Mouse (Mus musculus) layer of hippocampus, adult 9-10 months (tissue): ENCODE measurements around the gene F12.
"Not testable (repeated sequence)": the region's sequence is repeated elsewhere in the genome, so short reads cannot be mapped to it uniquely, and the experiment has no call there.

Experiments used
- DNase-seq: peaks from one replicate; pipeline ENCODE4 v3.0.0; 2022; ENCODE audit warnings: low spot score

The F12 gene

DNA sequence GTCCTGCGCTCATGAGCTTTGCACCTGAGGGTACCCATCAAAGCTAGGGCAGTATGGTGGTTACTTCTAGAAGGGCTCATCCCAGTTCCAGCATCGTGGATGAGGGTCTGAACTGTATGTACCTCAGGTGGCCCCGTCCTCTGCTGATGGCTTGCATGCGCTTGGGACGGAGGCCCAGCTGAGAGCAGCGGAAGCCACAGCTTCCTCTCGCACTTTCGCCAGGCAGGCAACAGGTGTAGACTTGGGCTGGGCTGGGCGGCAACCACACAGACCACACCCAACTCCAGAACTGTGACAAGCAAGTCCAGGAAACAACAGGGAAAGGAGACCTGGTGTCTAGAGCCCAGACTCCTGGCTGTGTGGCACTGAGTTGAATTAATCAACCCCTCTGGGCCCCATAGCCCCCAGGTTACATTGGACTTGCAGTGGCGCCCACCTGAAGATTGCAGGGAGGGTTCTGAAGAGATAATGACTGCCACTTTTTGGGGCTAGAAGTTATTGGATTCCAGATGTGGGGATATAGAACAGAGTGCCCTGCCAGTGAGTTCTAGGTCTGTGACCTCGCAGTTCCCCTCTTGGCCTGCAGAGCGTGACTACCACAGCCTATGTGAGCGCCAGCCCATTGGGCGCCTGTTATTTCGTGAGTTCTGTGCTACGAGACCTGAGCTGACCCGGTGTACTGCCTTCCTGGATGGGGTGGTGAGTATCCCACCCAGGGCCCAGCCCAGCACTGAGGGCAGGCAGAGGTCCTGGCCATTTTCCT is 23.3 kb upstream of the F12 start:
- no peak for DNase-seq

DNA sequence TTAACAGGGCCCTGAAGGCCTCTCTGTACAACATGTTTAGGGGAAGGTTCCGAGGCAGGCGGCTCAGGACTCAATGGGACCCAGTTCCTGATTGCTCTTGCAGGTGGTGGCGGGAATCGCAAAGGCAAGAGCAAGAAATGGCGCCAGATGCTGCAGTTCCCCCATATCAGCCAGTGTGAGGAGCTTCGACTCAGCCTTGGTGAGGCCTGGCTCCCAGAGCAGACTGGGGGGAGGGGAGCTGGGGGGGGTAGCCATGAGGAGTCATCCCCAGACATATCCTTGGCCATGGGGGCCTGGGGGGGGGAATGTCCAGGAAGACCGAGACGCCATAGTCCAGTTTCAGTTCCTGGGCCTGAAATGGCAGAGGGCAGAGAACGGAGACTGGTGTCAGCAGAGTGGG is 22.6 kb upstream of the F12 start:
- no peak for DNase-seq

- no peak for DNase-seq
Measured at GRCm38 (mm10) chr13:55448131-55448530, 21.5 kb upstream of the F12 start.

GRCm38 (mm10) chr13:55447543-55447943 is 20.9 kb upstream of the F12 start:
- no peak for DNase-seq

DNA sequence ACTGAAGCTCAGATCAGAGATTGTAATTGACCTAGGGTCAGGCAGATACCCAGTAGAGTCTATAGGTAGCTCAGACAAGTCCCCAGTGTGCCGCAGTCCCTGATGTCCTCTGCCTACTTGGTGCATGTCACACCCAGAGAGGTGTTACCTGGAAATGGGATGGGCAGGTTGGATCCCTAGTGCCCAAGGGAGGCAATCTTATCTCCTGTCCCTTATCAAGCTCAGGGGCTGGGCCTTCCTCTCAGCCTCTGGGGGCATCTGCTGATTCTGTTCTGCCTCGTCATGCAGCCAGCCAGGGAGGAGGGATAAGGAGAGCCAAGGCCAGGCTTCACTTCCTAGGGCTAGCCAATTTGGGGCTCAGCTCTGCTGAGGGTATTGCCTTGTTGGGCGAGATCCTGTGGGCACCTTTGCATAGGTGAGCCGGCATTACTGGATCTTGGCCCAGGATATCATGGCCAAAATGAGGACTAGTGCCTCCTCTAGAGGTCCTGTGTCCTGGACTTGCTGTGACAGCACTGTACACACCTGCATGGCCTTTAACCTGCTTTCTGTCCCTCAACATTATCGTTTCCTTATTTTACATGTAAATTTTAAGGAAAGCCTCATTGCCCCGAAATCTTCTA is 20.0 kb upstream of the F12 start:
- DNase-seq, result no peak

GRCm38 (mm10) chr13:55445361-55446091 is 18.9 kb upstream of the F12 start:
- DNase-seq, result no peak

DNA sequence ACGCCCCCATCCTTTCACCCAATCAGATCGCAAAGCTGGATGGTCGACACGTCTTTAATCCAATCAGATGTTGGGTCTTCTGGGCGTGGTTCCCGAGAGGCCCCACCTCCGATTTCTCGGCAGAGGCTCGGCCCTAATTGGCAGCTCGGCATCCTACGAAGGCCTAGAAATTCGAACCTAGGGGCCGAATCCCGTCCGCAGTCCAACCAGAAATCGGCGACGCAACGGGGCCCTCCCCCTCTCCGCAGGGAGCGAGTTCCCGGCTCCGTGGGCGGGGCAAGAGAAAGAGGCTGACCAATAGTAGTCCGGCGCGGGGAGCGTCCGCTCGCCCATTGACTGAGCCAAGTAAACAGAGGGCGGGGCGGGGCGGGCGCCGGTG is 18.3 kb upstream of the F12 start, which contains the start of gene Grk6:
Grk6 (plus strand) TSS at position 136 of the 379 bp plus-strand sequence.
- peak; percentile 100 for DNase-seq

DNA sequence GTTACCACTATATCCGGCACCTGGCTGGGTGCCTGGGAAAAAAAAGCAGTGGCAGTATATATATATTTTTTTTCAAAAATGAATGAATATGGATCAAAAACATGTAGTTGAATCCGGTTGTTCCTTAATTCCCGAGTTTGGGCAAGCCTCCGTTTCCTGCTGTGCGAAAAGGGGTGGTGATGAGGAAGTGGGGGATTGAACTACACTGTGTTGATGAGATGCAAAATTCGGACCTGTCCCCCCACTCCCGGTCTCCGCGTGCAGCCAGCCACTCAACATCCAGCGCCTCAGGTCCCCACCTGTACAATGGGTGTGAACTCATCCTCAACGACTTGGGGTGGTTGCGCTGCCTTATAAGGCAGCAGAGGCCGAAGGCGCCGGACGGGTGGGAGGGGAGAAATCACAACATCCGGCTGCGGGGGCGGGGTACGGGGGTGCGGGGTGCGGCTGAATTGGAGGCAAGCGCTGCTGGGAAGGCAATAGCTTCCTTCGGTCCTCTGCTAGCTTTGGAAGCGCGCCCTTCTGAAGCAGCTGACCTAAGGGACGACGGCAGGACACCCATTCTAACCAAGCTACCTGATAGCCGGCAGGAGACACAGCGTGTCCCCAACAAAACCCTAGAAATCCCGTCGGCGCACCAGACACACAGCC is 17.8 kb upstream of the F12 start:
- DNase-seq, result peak; percentile 59

DNA sequence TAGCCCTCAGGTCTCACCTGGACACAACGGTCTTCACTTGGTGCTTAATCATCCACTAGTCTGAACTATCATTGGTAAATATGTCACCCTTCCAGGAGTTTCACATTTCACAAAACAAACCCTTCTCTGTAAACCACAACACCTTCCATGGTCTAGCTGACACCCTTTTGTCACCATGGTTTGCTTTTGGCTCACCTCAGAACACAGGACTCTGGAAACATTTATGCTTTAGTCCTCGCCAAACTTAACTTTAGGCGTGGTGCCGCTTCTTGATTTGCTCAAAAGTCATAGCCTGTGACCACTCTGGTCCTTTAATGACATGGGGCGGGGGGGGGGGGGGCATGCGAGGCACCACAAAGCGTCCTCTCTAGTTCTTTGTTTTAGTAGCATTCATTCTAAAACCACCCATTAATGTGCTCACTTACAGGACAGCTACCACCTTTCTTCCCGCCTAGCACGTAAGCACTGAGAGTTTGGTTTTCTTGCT is 17.2 kb upstream of the F12 start:
- no peak for DNase-seq

DNA sequence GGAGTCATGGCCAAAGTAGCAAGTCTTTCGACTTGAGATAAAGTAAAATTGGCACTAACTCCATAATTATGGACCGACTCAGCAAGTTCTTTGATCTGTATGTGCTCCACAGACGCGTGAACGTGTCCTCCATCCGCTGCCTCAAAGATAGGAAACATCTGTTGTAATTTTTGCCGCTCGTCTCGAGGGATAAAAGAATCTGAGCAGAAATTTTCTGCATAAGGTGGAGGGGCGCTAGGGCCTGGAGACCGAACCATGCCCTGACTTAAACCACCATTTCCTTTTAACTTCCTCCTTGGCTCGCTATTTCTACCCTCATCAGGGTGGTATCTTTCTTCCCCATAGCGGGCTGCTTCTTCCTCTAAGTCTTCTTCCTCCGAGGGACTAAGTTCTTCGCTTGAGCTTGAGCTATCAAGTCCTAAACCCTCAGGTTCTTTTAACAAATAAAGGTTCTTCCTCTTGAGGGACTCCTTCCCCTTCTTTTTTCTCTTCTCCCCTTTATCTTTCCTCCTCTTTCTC is 10.6 kb upstream of the F12 start:
- DNase-seq, result not testable (repeated sequence)

DNA sequence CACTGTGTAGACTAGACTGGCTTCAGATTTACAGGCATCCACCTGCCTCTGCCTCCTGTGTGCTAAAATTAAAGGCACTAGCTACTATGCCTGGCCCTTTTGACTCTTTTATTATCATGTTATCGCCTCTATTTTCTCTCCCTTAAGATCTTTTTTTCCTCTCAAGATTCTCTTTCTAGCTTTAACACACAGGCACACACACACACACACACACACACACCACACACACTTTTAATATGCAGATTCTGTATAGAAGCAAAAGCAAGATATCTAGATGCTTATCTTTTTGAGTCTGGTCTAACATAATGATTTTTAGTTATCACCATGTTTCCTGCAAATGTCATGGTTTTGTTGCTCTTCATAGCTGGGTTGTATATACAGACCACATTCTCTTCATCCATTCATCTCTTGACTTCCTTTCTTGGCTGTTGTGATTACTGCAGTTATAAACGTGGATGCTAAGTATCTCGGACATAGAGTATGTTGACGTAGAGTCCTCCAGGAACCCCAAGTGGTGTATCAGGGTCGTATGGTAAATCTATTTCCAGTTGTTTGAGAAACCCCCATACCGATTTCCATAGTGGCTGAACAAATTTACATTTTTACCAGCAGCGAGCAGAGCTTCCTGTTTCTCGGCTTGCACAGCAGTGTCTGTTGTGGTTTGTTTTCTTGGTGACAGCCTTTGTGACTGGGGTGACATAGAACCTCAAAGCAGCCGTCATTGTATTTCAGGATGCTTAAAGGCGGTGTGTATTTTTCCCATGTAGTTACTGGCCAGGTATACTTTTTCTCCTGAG is 5.5 kb upstream of the F12 start:
- no peak for DNase-seq

- no peak for DNase-seq
Measured at GRCm38 (mm10) chr13:55430566-55430965, 4.0 kb upstream of the F12 start.

- no peak for DNase-seq
Measured at GRCm38 (mm10) chr13:55429226-55429888, 2.8 kb upstream of the F12 start.

- DNase-seq, result peak; percentile 51
Measured at GRCm38 (mm10) chr13:55420933-55421800, 5.4 kb downstream of the F12 start.

DNA sequence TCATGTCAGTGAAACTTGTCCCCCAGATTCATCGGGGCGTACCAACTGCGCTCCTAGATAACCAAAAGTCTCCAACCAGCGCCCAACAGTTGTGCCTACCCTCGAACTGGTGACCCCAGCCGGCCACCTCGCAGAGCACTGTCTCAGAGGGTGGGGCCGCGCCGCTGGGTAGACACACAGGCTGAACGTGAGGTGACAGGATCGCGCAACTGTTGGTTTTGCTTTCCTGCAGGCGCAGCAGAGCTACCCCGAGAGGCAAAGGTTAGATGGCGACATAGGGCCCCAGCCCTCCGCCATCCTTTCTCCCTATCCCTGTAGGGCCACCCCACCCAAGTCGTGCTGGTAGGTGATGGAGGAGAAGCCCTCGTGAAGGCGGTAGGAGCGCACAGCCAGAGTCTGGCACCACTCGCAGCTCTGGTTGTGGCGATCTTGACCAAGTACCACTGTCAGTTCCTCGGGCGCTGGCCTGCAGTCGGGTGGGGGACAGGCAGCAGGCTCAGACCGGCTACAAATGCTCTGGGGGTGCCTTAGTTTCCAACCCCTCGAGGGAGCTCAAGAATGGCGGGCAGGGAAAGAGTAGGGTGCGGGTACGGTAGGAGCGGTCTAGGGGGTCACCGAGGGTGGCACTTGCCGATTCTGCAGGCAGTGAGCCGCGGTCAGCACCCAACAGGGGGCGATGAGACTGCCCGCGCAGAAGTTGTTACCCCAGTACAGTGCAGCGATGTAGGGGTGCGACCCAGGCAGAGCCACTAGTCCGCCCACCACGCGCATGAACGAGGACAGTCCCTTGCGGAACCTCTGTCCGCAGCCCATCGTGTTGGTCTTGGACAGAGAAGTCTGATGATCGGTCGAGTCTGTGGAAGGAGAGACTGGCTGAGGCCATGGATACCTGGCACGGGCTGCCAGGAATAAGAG is 6.3 kb downstream of the F12 start:
- DNase-seq, result no peak

GRCm38 (mm10) chr13:55419142-55419541 is 7.5 kb downstream of the F12 start:
- no peak for DNase-seq

- peak; percentile 58 for DNase-seq
Measured at GRCm38 (mm10) chr13:55418004-55418403, 8.6 kb downstream of the F12 start.

- no peak for DNase-seq
Measured at GRCm38 (mm10) chr13:55414743-55415380, 11.7 kb downstream of the F12 start, which contains the start of gene Pfn3. Pfn3 (minus strand) TSS chr13:55415232.
